ENCODE assay signal across 8 mouse cellular contexts in genomic region chr7:145283487-145284187, GRCm38 (mm10). TPM values are rescaled to one million over a fixed set of nuclear protein-coding genes. Genes with fewer than 3 reads are reported as not detected.
DNase-seq lines count a peak whose midpoint lies in the region; ATAC-seq lines count a peak whose summit lies in the region.

Gene Tpcn2 (minus strand): TSS chr7:145284011.

- H3K9ac ChIP-seq in forebrain, embryonic 14.5 days (ENCODE audit: low read length): peak within 1 kb of the TSS; percentile 65
- H3K9ac ChIP-seq in neural tube, embryonic 15.5 days (replicated peaks): peak within 1 kb of the TSS; percentile 49

- peak within 1 kb of the TSS; percentile 43 for H3K4me3 ChIP-seq in forebrain, embryonic 14.5 days (ENCODE audit: low read depth, low read length)
- H3K4me3 ChIP-seq in neural tube, embryonic 15.5 days (replicated peaks): peak within 1 kb of the TSS; percentile 50

- 3% methylated on average over 18 of the region's 18 CpGs for WGBS in forebrain, embryonic 14.5 days
- 5% methylated on average over 18 of the region's 18 CpGs for WGBS in neural tube, embryonic 15.5 days

- H3K4me1 ChIP-seq in forebrain, embryonic 14.5 days (ENCODE audit: control insufficient read depth, insufficient read depth, low read length): 0 out of 2 replicates have a peak, but pooled peaks cover 5% of the 10 kb centered on the region
- peaks cover 11% of the 10 kb centered on the region for H3K4me1 ChIP-seq in neural tube, embryonic 15.5 days

- no peaks in the 10 kb centered on the region for H3K9me3 ChIP-seq in forebrain, embryonic 14.5 days (replicated peaks; ENCODE audit: control insufficient read depth, low read length)
- H3K9me3 ChIP-seq in neural tube, embryonic 15.5 days (replicated peaks): no peaks in the 10 kb centered on the region

- peak; percentile 97 for DNase-seq in ES-CJ7 (ENCODE audit: low read depth, low spot score)
- peak; percentile 93 for DNase-seq in cerebellum, adult 11 months
- DNase-seq in forebrain, embryonic 14.5 days (ENCODE audit: low spot score): peak; percentile 96
- DNase-seq in heart, postnatal 14 days: peak; percentile 90 to 94
- peak; percentile 92 for DNase-seq in layer of hippocampus, adult 11-12 months (ENCODE audit: low spot score)
- peak; percentile 96 to 97 for DNase-seq in lung, adult 18-20 months
- peak; percentile 91 for DNase-seq in testis, postnatal 14 days (ENCODE audit: low spot score)

- peaks cover 13% of the 10 kb centered on the region for H3K36me3 ChIP-seq in forebrain, embryonic 14.5 days (ENCODE audit: control insufficient read depth, insufficient read depth, low read length)
- H3K36me3 ChIP-seq in neural tube, embryonic 15.5 days: no peaks in the 10 kb centered on the region

- H3K27me3 ChIP-seq in forebrain, embryonic 14.5 days (replicated peaks; ENCODE audit: control insufficient read depth, insufficient read depth, low read length): no peaks in the 10 kb centered on the region
- H3K27me3 ChIP-seq in neural tube, embryonic 15.5 days (replicated peaks): no peaks in the 10 kb centered on the region

- peak within 1 kb of the TSS; percentile 70 for H3K4me2 ChIP-seq in forebrain, embryonic 14.5 days (ENCODE audit: low read length)
- H3K4me2 ChIP-seq in neural tube, embryonic 15.5 days: peak within 1 kb of the TSS; percentile 74

- intact Hi-C loops in heart, postnatal 14 days (cut with DNase I): no loop called here

- ATAC-seq in forebrain, embryonic 14.5 days: peak; percentile 97
- ATAC-seq in neural tube, embryonic 15.5 days (ENCODE audit: low FRiP score): peak; percentile 92

- no peak within 1 kb of the TSS for H3K27ac ChIP-seq in forebrain, embryonic 14.5 days (ENCODE audit: low read depth, low read length)
- H3K27ac ChIP-seq in neural tube, embryonic 15.5 days (replicated peaks): no peak within 1 kb of the TSS

RNA-seq across cellular contexts. Expression of gene Tpcn2, which starts in this region (rescaled TPM):
- 0.46 and 0.86 TPM in 2 replicates for polyA plus RNA-seq in forebrain, embryonic 14.5 days (2014; fragmentation: Nextera tagmentation; extraction: Ambion mirVana)
- total RNA-seq in heart, postnatal 14 days (2021): 1 to 10 TPM; 6.0 to 6.2 TPM
- 3.2 and 4.8 TPM in 2 replicates for polyA plus RNA-seq in neural tube, embryonic 15.5 days (2015; fragmentation: Nextera tagmentation; extraction: Ambion mirVana)

Comparison
In these comparisons a context has a peak if more than half of its experiments do, and no peak if none do; other contexts are left out.
1. Peak in DNase-seq, ATAC-seq, H3K4me3 ChIP-seq, H3K9ac ChIP-seq and H3K4me2 ChIP-seq in forebrain, embryonic 14.5 days; RNA of the gene not detected or under 1 TPM.